Mouse (Mus musculus): ENCODE data around the gene Ssbp1. TPM values are rescaled to one million over a fixed set of nuclear protein-coding genes. Genes with fewer than 3 reads are reported as not detected.

Ssbp1 gene
- total RNA-seq, 2 experiments from 2014 or later = 35.7 to 41.4 TPM

DNA sequence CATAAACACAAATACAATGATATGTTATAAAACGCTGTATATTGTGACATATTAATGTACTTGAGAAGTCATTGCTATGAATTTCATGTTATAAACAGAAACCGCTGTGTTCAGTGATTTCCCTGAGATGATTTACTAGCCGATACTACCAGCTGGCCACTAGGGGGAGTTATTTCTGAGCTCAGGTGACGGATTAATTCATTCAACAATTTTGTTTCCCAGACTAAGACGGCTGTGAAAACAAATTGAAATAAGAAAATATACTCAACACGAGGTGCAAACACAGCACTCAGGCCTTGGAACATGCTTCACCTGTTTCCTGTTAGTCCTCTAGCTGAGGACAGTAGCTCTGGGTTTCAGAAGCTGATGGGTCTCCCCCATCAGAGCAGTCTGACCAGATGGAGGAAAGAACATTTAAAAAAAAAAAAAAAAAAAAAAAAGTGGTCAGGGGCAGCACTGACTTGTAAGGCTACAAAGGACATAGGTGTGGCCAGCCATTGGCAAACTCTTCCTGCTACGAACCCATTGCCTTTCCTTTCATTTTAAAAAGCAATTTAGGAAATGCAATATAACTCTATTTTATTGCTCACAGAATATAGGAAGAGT lies 16.6 kb upstream of the Ssbp1 start:
- no peak for DNase-seq (ENCODE audit: low spot score in 2 of 2)

DNA sequence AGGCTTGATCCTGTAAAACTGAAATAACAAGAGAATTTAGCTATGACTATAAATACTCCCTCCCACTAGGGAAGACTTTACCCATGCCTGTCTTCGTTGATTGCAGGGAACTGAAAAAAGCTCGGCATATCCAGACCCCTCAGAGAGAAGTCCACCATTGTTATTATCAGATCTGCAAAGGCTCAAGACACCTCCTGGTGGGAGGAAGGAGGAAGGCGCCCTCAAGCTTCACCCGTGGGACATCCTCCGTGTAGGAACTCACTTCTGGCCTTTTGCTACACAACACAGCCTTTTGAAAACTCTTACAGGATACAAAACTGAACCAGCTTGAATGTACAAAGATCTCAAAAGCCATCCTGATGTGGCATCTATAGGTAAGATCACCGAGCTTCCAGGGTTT lies 5.4 kb upstream of the Ssbp1 start:
- no peak for DNase-seq (ENCODE audit: low spot score in 2 of 2)

DNA sequence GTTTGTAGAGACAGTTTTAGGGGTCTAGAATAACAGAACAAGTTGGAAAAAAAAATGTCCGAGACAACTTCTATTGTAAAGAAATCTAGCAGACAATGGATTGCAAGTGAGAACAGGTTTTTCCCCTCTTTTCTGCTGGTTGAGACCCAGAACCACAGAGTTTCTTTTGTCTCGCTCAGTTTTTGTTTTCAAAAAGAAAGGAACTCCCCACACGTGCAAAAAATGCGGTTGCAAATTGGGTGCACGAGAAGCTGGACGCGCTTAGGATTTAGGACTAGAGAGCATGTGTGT lies 513 bp downstream of the Ssbp1 start:
- no peak for DNase-seq (ENCODE audit: low spot score in 2 of 2)

DNA sequence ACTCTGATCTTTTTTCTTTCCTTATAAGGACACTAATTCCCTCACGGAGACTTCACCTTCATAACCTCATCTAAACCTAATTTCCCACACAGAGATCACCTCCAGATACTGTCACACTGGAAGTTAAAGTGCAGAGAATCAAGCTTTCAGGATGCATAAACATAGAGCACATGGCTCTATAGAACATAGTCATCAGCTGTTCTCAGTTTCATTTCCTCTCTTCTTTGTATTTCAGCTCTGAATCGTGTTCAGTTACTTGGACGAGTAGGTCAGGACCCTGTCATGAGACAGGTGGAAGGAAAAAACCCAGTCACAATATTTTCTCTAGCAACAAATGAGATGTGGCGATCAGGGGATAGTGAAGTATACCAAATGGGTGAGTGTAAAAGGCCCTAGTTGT lies 5.0 kb downstream of the Ssbp1 start:
- DNase-seq (ENCODE audit: low spot score in 2 of 2) = no peak

DNA sequence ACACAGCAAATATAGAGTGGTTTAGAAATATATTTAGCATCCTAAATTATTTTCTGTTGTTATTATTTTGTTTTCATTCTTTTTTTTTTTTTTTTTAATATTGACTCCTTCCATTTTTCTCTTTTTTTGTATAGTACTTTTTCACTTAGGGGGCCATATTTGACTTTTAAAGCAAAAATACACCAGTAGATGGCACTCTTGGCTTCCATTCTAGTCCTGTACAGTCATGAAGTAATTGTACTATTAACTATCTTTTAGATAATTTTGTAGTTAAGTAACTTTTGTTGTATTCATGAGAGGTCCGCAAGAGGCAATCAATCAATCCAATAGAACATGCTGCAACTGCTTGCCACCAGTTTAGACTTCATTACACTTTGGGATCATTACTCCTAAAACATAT lies 8.6 kb downstream of the Ssbp1 start:
- no peak for DNase-seq (ENCODE audit: low spot score in 2 of 2)

DNA sequence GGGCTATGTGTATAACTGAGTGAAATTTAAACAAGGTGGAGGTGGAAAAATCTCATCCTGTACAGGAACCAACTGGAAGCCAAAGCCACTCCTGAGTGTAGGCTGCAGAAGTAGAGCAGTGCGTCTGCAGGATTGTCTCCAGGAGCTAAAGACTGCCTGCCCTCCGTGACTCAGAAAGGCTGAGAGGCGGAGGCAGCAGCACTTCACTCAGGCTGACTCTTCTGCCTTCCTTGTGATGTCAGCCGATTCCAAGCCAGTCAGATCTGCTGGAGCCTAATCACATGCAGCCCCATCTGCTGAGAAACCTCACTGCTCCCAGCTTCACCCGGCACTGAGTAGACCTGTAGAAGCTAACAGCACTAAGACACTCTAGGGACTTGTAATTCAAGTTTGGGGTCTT lies 11.2 kb downstream of the Ssbp1 start:
- DNase-seq (ENCODE audit: low spot score in 2 of 2) = no peak

DNA sequence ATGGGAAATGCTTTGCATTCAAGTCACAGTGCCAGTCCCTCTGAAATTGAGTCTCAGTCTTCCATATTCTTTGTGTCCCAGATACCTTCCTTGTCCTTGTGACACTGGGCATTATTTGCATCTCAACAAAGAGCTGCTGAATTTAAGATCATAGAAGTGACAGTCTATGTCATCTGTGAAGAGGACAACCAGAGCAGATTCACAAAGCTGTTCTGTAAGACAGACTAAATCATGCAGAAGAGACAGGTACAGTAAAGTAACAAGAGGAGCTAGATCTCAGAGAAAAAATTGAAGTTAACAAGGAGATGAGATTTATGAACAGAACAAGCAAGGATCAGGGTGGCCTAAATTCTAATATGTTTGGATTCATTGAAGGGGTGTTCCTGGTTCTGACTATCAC lies 19.8 kb downstream of the Ssbp1 start, which contains the start of gene Tas2r137:
Gene Tas2r137, plus strand, starts transcription at position 301 of the 400 bp plus-strand sequence.
- no peak for DNase-seq (ENCODE audit: low spot score in 2 of 2)

DNA sequence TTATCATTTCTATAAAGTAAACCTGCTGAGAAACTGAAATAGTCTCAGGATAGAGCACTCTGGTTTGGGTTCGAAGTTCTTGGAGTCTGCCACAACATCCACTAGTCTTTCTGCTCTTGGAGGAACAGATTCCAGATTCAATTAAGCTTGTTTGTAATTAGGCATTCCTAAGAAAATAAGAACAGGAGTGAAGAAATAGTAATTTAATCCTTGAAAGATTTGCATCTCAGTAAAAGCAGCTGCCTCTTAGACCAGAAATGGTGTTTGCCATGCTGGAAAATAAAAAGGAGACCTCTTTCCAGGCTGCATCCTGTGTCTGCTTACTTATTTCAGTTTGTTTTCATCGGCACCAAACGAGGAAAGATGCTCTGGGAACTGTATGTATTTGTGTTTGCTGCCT lies 22.1 kb downstream of the Ssbp1 start, which contains the start of gene Tas2r108:
Gene Tas2r108, plus strand, starts transcription at position 301 of the 400 bp plus-strand sequence.
- DNase-seq (ENCODE audit: low spot score in 2 of 2) = no peak

DNA sequence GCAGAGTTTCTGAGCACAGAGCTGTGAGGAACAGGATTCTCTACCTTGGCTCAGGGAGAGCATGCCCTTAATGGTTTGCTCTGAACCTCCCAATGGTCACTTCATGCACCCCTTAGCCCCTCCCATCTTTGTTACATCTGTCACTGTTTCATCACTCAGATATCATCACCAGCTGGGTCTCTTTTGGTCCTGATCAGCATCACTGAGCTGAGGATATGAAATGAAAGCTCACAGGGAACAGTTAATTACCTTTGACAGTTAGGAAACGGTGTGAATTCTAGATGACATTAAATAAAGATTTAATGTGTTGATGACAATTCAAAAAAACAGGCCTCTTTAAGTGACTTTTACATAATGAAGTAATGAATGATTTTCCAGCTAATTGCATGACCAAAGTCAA lies 48.3 kb downstream of the Ssbp1 start, which contains the start of gene Prss37:
Gene Prss37, minus strand, starts transcription at position 101 of the 400 bp plus-strand sequence.
- DNase-seq (ENCODE audit: low spot score in 2 of 2) = no peak

Other genes starting within 250 kb of the Ssbp1 start
- gene Agk, start 146.2 kb upstream of the Ssbp1 start, total RNA-seq (2021) = 10 to 100 TPM; 16.0 to 18.6 TPM
- gene E330009J07Rik, start 35.2 kb upstream of the Ssbp1 start, total RNA-seq (2021) = 1 to 10 TPM; 3.9 to 5.4 TPM
- not detected for gene Wee2, start 32.3 kb upstream of the Ssbp1 start, total RNA-seq (2021)
- gene Tas2r137, start 19.9 kb downstream of the Ssbp1 start, total RNA-seq (2021) = not detected
- not detected for gene Tas2r108, start 22.2 kb downstream of the Ssbp1 start, total RNA-seq (2021)
- gene Prss37, start 48.2 kb downstream of the Ssbp1 start, total RNA-seq (2021) = not detected
- not detected for gene Olfr461, start 83.7 kb downstream of the Ssbp1 start, total RNA-seq (2021)
- gene Olfr460, start 98.1 kb downstream of the Ssbp1 start, total RNA-seq (2021) = not detected
- under 1 TPM; 0.78 to 0.80 TPM for gene Clec5a, start 114.5 kb downstream of the Ssbp1 start, total RNA-seq (2021)
- gene Tas2r138, start 142.0 kb downstream of the Ssbp1 start, total RNA-seq (2021) = not detected
- gene Mgam, start 157.5 kb downstream of the Ssbp1 start, total RNA-seq (2021) = under 1 TPM; 0.27 to 0.60 TPM